Mouse (Mus musculus) testis, adult 10 weeks (tissue): ENCODE measurements around the gene Snrpc. TPM values are rescaled to one million over a fixed set of nuclear protein-coding genes. Genes with fewer than 3 reads are reported as not detected.

Experiments used
- polyA plus RNA-seq: library from polyadenylated mRNA; stranded (reverse); fragments of 350-450 nt; fragmentation: Illumina TruSeq; extraction: RNeasy Lipid Tissue Mini Kit (QIAGEN cat#74804); gene quantifications from one replicate; pipeline ENCODE4 v1.2.3, GENCODE M21; 2014; ENCODE audit warnings: low read depth, low replicate concordance

The Snrpc gene
- 104 TPM for polyA plus RNA-seq

DNA sequence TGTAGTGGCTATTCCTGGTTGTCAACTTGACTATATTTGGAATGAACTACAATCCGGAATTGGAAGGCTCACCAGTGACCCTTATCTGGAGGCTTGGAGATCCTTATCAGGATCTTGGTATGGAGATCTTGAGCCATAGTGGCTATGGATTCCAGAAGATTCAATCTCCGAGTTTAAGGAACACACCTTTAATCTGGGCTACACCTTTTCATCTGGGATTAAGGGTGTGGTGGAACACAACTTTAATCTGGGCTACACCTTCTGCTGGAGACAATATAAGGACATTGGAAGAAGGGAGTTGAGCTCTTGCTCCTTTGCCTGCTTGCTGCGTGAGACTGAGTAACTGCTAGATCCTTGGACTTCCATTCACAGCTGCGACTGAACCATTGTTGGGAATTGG, at the start of gene Snrpc:
Gene Snrpc, plus strand, starts transcription at position 301 of the 400 bp plus-strand sequence.

DNA sequence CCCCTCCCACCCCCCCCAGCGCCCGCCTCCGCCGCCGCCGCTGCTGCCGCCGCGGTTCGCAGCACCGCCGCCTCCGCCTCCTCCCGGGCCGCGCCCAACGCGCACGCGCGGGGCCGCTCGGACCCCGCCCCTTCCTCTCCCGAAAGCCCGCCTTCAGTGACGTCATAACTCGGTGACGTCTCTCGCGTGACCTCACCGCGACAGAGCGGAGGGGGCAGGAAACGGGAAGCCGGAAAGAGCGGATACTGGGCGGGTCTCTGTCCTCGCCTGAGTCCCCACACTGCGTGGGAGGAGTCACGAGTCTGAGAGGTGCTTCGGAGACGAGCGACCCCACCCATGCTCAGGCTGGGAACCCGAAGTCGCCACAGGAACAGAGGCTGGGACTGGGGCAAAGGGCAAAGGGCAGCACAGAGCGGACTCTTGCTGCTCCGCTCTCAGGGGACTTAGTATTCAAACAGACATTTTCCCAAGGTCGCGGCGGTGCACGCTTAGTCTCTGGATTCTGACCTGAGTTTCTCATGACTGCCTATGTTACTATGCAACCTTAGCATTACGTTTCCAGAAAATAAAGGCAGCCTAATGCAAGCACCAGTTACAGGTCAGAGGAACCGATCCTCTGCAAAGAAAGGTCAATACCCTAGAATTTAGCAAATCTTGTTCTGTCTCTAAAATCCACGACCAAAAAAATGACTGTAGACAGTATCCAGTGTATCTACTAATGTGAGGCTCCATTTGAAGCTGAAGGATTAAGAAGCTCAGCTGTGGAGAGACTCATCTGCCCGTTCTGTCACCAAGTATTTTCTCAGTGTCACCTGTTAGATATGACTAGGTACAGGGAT, 17.2 kb upstream of the Snrpc start, which contains the start of gene D17Wsu92e:
Gene D17Wsu92e, minus strand, starts transcription at position 81 of the 839 bp plus-strand sequence.

DNA sequence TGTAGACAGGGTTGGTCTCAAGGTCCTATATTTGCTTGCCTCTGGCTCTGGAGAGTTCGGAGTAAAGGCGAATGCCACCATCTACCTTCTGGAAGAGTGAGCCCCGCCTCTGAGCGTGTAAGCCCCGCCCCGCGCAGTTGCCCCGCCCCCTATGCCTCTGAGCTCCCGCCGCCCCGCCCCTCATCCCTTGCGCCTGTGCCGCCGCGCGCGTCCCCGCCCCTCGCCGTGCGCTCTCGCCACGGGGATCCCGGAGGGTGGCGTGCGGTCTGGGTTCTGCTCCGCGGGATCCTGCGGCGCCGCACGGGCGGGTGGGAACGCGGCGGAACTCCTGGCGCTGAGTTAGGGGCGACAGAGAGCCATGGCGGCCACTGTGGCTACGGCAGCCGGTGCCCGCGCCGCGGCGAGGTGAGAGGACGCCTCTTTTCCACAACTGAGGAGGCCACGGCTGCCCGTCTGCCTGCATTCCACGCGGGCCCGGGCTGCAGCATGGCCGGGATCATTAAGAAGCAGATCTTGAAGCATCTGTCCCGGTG, 18.4 kb downstream of the Snrpc start, which contains the start of gene Uhrf1bp1:
Gene Uhrf1bp1, plus strand, starts transcription at position 177 of the 533 bp plus-strand sequence.

Other genes starting within 250 kb of the Snrpc start
- gene Nudt3, start 214.7 kb upstream of the Snrpc start, polyA plus RNA-seq: 26.3 TPM
- not detected for gene RPS10-NUDT3, start 202.9 kb upstream of the Snrpc start, polyA plus RNA-seq
- 24.5 TPM for gene Rps10, start 201.5 kb upstream of the Snrpc start, polyA plus RNA-seq
- 1.9 TPM for gene Pacsin1, start 182.6 kb upstream of the Snrpc start, polyA plus RNA-seq
- gene Spdef, start 109.2 kb upstream of the Snrpc start, polyA plus RNA-seq: not detected
- gene D17Wsu92e, start 17.5 kb upstream of the Snrpc start, polyA plus RNA-seq: 74.8 TPM
- 2.6 TPM for gene Uhrf1bp1, start 18.3 kb downstream of the Snrpc start, polyA plus RNA-seq
- gene Anks1, start 71.2 kb downstream of the Snrpc start, polyA plus RNA-seq: 1.4 TPM
- 42.0 TPM for gene Taf11, start 71.7 kb downstream of the Snrpc start, polyA plus RNA-seq
- gene Tcp11, start 242.5 kb downstream of the Snrpc start, polyA plus RNA-seq: 46.3 TPM